Mouse (Mus musculus) neural tube, embryonic 10.5 days (tissue): ENCODE measurements around the gene Rbm26.

Experiments used
- DNase-seq: peaks from one replicate; pipeline ENCODE4 v3.0.0-alpha.2; 2017; ENCODE audit warnings: low spot score; ENCODE audit errors: extremely low spot score

Gene Rbm26

DNA sequence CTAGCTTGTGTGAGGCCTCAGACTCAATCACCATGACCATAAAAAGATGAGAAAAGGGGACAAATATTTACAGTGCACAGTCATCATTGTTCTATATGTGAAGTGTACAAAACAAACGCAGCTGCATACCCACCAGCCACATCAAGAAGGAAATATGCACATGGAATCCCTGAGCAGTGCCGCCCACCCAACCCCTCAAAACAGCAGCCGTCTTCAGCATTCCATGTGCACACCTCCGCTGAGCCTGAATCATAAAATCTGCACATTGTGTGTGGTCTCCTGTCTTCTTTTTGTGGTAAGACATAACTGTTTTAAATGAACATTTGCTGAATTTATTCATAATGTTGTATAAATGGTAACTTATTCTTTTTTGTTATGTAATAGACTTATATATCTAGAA, 90.1 kb downstream of the Rbm26 start:
- no peak for DNase-seq

DNA sequence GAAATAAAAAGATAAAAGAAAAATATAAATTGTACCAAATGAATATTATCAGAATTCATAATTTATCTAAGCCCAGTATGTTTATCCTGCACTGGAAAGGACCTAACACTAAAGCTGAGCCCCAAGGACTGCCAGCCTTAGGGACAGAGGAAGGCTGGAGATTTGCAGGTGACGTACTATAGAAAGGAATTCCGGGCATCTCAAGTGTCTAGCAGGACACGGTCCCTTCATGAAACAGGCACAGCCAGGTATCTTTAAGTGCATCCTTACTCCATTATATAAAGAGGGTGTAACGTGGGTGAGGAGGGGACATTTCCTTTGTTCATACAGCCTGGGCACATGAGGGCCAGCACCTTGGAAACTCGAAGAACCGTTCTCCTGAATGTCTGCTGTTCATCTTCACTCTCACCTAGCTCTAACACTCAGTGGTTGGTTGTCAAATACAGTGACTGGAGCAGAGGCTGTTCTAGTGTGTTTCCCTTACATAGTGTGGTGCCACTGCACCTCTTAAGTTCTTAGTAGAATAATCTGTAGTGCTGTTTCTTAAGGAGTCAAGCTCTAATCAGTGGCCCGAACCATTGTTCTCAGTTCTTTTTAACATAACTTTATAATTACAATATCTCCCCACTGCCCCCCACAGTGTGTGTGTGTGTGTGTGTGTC, 91.7 kb downstream of the Rbm26 start:
- no peak for DNase-seq

DNA sequence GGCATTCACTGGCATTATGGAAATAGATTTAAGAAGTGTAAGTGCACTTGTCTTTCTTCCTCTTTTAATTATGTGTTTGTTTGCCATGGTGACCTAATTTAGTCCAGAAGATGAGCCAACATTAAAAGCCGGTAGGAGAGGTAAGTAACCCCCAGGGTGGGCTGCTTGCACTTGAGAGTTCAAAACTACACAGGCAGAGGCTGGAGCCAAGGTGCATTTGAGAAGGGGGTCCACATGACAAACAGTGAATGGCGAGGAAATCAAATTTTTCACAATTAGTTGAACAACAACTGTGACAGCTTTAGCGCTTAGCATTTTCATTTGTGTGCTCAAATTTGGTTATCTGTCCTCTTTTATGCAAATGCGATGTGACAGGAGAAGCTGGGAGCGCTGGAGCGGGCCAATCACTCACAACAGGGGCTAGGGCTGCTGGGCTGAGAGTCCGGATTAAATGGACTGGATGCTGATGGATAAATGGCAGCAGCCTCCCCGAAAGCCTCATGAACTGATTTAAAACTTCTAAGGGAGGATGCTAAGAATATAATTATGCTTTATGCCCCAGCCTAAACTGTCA, 92.3 kb downstream of the Rbm26 start:
- no peak for DNase-seq

DNA sequence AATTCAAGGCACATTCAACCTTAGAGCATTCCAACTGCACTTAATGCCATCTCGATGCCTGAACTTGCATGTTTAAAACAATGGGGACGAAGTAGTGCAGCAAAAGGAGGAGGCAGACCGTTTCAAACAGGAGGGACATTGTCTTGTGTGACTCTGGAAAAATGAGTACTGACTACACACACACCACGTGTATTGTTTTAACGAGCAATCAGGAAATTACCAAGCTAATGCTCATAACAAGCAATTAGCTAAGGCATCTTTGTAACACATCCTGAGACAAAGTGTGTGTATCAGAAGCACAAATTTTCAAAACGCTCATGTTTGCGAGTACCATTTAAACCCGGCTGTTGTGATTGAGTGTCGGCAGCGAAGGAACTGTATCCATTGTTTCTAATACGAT, 93.0 kb downstream of the Rbm26 start:
- DNase-seq: no peak

DNA sequence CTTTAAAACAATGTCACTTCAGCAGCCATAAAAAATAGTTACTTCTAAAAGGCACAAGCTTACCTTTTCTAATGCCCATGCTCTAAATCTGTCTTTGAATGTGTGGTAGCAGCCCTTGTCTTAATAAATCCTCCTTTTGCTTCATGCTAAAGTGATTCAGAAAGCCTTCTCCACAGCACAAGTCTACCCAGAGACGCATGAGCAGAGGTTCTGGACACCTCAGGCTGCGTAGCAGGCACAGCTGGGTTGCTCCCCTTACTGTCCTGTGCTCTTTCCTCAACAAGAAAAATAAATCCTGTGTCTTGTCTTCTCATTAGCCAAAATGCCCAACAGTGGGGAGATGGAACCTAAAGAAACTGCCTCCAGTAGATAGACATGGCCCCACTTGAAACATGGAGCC, 102.4 kb downstream of the Rbm26 start:
- no peak for DNase-seq

DNA sequence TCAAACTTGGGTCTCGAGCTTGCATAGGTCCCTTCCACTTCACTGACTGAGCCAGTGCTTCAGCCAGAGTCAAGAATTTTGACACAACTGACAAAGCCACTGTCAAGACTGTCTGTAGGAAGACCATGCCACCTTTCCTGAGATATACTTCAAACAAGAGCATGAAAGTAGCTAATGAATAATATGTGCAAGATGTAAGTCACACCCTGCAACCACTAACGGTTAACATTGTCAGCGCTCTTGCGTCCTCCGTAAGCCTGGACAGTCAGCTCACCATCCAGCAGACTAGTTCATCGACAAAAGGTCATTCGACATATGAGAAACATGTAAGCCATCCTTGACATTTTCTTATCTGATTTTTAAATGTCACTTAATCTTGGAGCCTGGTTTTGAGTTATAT, 102.8 kb downstream of the Rbm26 start:
- no peak for DNase-seq

DNA sequence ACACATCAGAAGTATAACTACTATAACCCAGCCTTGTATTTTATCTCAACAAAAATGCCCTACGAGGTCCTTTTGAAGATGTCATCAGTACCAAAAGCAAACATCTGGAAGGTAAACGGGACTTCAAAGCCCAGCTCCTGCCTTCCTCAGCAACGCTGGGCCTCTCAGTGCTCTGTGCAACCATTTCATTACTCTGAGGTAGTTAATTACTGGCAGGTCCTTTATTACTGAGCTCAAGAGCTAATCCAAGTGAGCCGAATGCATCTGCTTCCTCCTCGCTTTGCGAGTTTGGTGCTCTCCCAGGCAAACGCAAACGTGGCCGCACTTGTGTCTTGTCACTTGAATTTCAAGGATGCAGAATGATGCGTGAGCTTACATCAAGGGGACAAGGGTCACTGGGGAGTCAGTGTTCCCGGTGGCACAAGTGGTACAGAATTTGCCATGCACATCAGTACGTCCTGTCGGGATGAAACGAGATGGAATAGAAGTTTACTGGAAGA, 106.1 kb downstream of the Rbm26 start:
- no peak for DNase-seq

DNA sequence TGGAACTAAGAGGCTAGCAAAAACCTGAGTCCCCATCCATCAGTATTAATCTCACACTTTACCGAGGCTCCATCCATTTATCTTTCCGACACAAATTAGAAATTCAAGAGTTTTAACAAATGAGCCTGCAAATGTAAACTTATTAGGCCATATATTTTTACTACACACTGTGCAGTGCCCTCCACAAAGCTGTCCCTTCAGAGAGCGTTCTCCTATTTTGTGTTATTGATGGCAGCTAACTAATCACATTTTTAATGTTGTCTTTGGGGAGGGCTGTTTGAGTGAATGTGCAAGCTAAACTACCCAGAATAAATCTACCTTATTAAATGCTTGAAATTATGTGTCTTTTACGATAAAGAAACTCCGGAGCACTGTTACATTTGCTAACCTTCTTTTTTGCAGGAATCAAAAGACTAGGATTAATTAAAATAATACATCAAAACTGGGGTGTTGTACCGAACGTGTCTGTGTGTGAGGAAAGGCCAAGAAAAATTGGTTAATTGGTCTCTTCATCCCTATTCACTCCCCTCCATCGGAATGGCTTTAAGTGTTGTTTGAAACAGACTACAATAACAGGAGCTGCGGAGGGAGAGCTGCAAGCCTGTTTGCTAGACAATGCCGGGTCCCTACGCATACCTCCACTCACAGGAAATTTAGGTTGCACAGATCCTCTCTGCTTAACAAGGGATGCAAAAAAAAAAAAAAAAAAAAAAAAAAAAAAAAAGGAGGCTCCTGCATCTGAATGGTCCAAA, 106.7 kb downstream of the Rbm26 start:
- DNase-seq: no peak

DNA sequence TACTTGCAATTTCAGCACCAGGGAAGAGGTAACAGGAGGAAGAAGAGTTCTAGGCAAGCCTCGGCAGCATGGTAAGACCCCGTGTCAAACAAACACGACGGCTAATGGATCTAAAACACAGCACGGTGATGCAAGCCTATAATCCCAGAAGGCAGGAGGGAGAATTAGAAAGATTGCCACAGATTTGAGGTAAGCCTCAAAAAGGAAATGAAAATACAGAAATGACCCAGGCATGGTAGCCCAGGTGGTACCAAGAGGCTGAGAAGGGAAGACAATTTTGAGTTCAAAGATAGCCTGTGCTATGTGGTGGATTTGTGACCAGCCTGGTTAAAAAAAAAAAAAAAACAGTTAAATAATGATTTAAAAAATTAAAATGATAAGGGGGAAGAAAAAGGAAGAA, 109.1 kb downstream of the Rbm26 start:
- DNase-seq: no peak

DNA sequence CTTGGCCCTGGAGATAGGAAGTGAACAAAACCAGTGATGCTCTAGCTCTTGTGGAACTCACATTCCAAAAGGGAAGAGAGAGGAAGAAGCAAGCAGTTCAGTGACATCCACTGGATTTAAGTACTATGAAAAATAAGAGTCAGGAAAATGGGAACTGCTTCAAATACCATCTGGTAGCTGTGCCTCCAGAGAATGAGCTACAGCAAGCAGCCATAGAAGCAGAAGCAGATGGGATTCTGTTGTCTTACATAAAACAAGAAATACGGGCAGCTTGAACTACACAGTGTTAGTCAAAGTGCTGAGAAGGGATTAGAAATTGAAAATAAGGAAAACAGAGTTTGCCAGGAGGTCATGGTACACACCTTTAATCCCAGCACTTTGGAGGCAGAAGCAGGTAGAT, 112.9 kb downstream of the Rbm26 start:
- DNase-seq: no peak

DNA sequence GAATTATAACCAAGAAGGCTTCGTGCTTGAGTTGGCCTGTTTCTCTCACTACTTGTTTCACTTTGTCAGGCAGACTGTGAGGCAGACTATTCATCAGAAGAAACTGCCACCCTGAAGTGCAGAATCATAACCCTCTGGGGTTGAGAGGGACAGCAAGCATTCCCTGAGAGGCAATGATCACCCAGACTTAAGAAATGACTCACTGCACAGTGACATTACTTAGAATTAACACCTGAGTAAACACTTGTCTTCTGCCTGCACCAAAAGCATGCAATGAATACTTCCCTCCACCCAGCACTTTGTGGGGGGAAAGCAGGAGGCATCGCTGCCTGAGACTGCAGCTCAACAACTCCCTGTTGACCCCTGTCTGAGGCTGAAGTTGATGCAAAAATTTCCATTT, 115.9 kb downstream of the Rbm26 start:
- DNase-seq: no peak

DNA sequence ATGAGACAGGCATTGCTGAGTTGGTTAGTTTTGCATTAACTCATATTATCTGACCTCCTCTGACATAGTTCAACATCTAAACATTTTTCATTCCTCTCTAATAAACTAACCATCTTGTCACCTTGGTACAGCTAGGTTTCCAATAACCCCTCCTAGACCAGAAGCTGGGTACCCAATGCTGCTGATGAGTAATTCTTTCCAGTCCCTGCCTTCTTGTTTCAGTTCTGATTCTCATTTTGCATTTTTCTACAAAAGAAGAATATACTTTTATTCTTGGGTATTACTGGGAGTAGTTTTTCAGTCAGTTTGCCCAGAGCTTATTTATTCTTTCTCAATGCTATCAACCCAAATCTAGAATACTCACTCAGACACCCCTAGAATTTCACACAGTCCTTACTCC, 119.2 kb downstream of the Rbm26 start:
- no peak for DNase-seq
